Mouse (Mus musculus): ENCODE measurements at regions not wholly inside any gene's neighbourhood (a gene's known extent, or its start where the extent isn't known, plus 50 kb on each side); places are given as distances from the start of the nearest gene placed in this dataset. TPM values are rescaled to one million over a fixed set of nuclear protein-coding genes. Genes with fewer than 3 reads are reported as not detected.

DNA sequence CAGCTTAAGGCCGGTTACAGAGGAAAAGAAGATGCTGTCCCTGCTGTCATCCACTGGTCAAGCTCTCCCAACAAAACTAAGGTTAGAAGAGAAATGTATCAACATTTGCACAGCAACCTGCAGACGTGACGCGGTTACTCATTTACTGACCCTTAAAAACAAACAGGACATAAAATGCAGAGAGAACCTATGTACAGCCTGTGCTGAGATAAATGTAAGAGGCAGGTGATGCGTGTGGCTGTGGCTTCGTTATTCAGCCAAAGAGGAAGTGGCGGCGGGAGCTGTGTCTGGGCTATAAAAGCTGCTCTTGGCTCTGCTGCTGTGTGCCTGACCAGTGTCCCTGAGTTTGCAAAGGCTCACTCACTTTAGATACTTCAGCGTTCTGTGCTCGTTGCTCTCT is 58.2 kb upstream of the Zfp507 start:
- no peaks in the 10 kb centered on the region for H3K27me3 ChIP-seq
- H3K9ac ChIP-seq = no peak overlapping the region
- H3K36me3 ChIP-seq = no peaks in the 10 kb centered on the region
- WGBS = 77% methylated on average over 10 of the region's 10 CpGs
- ATAC-seq (replicated peaks; ENCODE audit: low FRiP score) = no peak
- H3K4me1 ChIP-seq = no peaks in the 10 kb centered on the region
- no peaks in the 10 kb centered on the region for H3K9me3 ChIP-seq (replicated peaks)
- H3K27ac ChIP-seq = no peak overlapping the region
- H3K4me2 ChIP-seq = no peak overlapping the region
- no peak overlapping the region for H3K4me3 ChIP-seq (replicated peaks)

DNA sequence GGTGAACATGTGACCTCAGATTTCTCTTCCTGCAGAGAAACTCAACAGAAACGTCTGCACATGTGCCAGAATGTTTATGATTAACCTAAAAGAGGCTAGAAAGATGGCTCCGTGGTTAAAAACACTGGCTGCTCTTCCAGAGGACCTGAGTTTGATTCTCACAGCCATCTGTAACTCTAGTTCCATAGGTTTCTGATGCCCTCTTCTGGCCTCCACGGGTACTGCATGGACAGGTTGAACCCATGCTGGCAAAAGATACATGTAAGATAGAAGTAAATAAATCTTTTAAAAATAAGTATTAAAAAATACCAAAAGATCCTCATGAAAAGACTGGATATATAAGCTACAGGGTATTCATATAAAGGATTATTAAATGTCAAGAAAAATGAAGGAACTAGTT is 56.8 kb upstream of the Zfp507 start:
- Histone ChIP-seq H3K9ac (no peak overlapping the region), H3K4me2 (no peak overlapping the region), H3K27ac (no peak overlapping the region), H3K4me1 (no peaks in the 10 kb centered on the region), H3K9me3 (replicated peaks) (no peaks in the 10 kb centered on the region), H3K27me3 (no peaks in the 10 kb centered on the region), H3K36me3 (no peaks in the 10 kb centered on the region), H3K4me3 (replicated peaks) (no peak overlapping the region)
- no peak for ATAC-seq (replicated peaks; ENCODE audit: low FRiP score)
- WGBS = 23% methylated on average over 3 of the region's 3 CpGs

DNA sequence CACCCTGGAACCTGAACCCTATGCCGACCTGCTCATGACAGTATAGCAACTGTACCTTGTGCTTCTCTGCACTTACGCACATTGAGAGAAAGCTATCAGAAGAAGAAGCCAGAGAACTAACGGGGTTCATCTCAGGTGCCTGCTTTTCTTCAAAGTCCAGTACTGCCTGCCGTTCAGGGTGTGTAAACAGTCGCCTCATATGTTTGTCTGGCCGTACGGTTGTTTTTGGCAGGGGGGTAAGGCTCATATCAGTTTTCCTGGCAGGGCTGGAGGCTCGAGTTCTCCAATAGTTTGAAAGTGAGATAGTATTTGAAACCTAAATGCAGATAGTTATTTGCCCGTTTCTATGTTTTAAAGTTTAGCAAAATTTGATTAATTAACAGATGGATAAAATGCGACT is 54.9 kb upstream of the Zfp507 start:
- ATAC-seq (replicated peaks; ENCODE audit: low FRiP score) = no peak
- Histone ChIP-seq H3K4me3 (replicated peaks) (no peak overlapping the region), H3K27me3 (no peaks in the 10 kb centered on the region), H3K4me2 (no peak overlapping the region), H3K9ac (no peak overlapping the region), H3K9me3 (replicated peaks) (no peaks in the 10 kb centered on the region), H3K36me3 (no peaks in the 10 kb centered on the region), H3K4me1 (no peaks in the 10 kb centered on the region), H3K27ac (no peak overlapping the region)
- WGBS = 64% methylated on average over 10 of the region's 10 CpGs

Small RNA genes in the stretch of these regions (microRNA-seq; reads per million reads assigned to microRNA genes)
- gene Gm23292 = not detected

Measured in kidney, embryonic 15.5 days (tissue).